Mouse (Mus musculus) myocyte (in vitro differentiated cells): Measurements from ENCODE around the gene Gm47841. TPM values are rescaled to one million over a fixed set of nuclear protein-coding genes. Genes with fewer than 3 reads are reported as not detected.

Experiments
- H3K27me3 ChIP-seq: one replicate; pipeline ENCODE4 v1.6.1; 2011; ENCODE audit not compliant: control insufficient read depth, insufficient read depth, insufficient read length
- H3K36me3 ChIP-seq: one replicate; pipeline ENCODE4 v1.6.1; 2011; ENCODE audit not compliant: control insufficient read depth, insufficient read depth
- H3K4me2 ChIP-seq: one replicate; pipeline ENCODE4 v1.6.1; 2011; ENCODE audit warnings: low read depth, control low read depth
- H3K4me3 ChIP-seq: one replicate; pipeline ENCODE4 v1.5.1; 2011; ENCODE audit warnings: mild to moderate bottlenecking, control low read depth, moderate library complexity
- H3K79me2 ChIP-seq: one replicate; pipeline ENCODE4 v1.6.1; 2011; ENCODE audit not compliant: control insufficient read depth, insufficient read depth
- H3ac ChIP-seq: one replicate; pipeline ENCODE4 v1.6.1; 2011; ENCODE audit not compliant: control insufficient read depth, insufficient read length
- CEBPB ChIP-seq: IDR thresholded peaks from 2 replicates; pipeline ENCODE4 v1.6.1; 2011; ENCODE audit warnings: mild to moderate bottlenecking, moderate library complexity; ENCODE audit not compliant: poor library complexity, insufficient read depth, severe bottlenecking
- E2F4 ChIP-seq: IDR thresholded peaks from one replicate; pipeline ENCODE4 v1.6.1; 2011; ENCODE audit warnings: mild to moderate bottlenecking, control low read depth, moderate library complexity; ENCODE audit not compliant: insufficient read depth
- MAX ChIP-seq: IDR thresholded peaks from one replicate; pipeline ENCODE4 v1.6.1; 2011; ENCODE audit warnings: low read depth, mild to moderate bottlenecking, control low read depth
- MYOD1 ChIP-seq, 3 experiments: IDR thresholded peaks; one replicate each; pipeline ENCODE4 v1.6.1; 2011; ENCODE audit warnings: control low read depth in 2 of 3, low read depth in 2 of 3, mild to moderate bottlenecking in 2 of 3, moderate library complexity in 1 of 3; ENCODE audit not compliant: insufficient read length in 2 of 3, control insufficient read depth in 1 of 3
- MYOG ChIP-seq, 3 experiments: IDR thresholded peaks; one replicate each; pipeline ENCODE4 v1.6.1; 2011; ENCODE audit warnings: control low read depth in 2 of 3, low read depth in 2 of 3, mild to moderate bottlenecking in 2 of 3; ENCODE audit not compliant: insufficient read length in 2 of 3, control insufficient read depth in 1 of 3, insufficient read depth in 1 of 3
- POLR2A ChIP-seq: IDR thresholded peaks from one replicate; pipeline ENCODE4 v1.6.1; 2011; ENCODE audit warnings: low read depth, mild to moderate bottlenecking, control low read depth, moderate library complexity; ENCODE audit not compliant: insufficient read length
- POLR2AphosphoS2 ChIP-seq: IDR thresholded peaks from one replicate; pipeline ENCODE4 v1.6.1; 2011; ENCODE audit warnings: low read depth, control low read depth; ENCODE audit not compliant: insufficient read length
- REST ChIP-seq: IDR thresholded peaks from one replicate; pipeline ENCODE4 v1.6.1; 2011; ENCODE audit warnings: mild to moderate bottlenecking, control low read depth, moderate library complexity; ENCODE audit not compliant: insufficient read depth, insufficient read length
- SRF ChIP-seq: IDR thresholded peaks from one replicate; pipeline ENCODE4 v1.6.1; 2011; ENCODE audit warnings: low read depth; ENCODE audit not compliant: control insufficient read depth, insufficient read length
- TCF12 ChIP-seq: IDR thresholded peaks from one replicate; pipeline ENCODE4 v1.6.1; 2011; ENCODE audit warnings: mild to moderate bottlenecking, control low read depth; ENCODE audit not compliant: poor library complexity, insufficient read depth, severe bottlenecking
- TCF3 ChIP-seq: IDR thresholded peaks from one replicate; pipeline ENCODE4 v1.6.1; 2011; ENCODE audit warnings: low read depth, control low read depth; ENCODE audit not compliant: insufficient read length
- USF1 ChIP-seq: IDR thresholded peaks from one replicate; pipeline ENCODE4 v1.6.1; 2011; ENCODE audit warnings: low read depth, mild to moderate bottlenecking, control low read depth, moderate library complexity
- polyA plus RNA-seq: library from polyadenylated mRNA; unstranded; fragments of >200 nt; fragmentation: generic; extraction: Trizol; gene quantifications from one replicate; pipeline ENCODE4 v1.2.1, GENCODE M21; 2012; ENCODE audit warnings: missing spikeins

Gene Gm47841
- polyA plus RNA-seq, 1 experiment: not detected

DNA sequence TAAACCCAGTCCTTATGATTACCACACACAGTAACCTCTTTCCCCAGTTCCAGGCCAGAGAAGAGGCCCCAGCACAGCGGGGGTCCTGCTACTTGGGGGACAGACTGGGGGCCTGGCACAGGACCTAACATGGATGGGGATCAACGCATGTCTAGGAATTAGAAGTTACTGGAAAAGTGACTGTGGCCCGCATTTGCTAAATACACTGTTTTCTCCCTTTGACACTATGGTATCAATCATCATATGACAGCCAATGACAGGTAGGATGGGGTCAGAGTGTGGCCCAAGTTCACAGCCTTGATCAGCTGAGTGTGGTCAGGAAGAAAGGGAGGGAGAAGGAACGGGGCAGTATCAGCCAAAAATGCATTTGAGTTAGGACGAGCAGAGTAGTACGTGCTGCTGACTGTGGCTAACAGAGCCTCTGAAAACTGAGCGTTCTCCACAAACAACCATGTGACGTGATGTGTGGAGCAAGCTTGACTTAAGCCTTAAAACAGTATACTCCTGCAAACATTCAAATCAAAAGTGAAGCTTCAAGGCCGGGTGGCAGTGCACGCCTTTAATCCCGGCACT, 13.2 kb upstream of the Gm47841 start:
- Histone ChIP-seq H3K36me3 (no peaks in the 10 kb centered on the region), H3K79me2 (no peaks in the 10 kb centered on the region), H3ac (no peak overlapping the region), H3K4me3 (no peak overlapping the region), H3K27me3 (peaks cover 73% of the 10 kb centered on the region), H3K4me2 (no peak overlapping the region)
- no peak for TF ChIP-seq CEBPB
- TF ChIP-seq TCF3: no peak
- TF ChIP-seq TCF12: no peak
- no peak for TF ChIP-seq USF1
- no peak for TF ChIP-seq E2F4
- no peak for TF ChIP-seq MYOD1 (IDR thresholded peaks at IDR 0.05; ENCODE audit: control insufficient read depth in 1 of 3, insufficient read length in 2 of 3, low read depth in 2 of 3)
- TF ChIP-seq REST: no peak

DNA sequence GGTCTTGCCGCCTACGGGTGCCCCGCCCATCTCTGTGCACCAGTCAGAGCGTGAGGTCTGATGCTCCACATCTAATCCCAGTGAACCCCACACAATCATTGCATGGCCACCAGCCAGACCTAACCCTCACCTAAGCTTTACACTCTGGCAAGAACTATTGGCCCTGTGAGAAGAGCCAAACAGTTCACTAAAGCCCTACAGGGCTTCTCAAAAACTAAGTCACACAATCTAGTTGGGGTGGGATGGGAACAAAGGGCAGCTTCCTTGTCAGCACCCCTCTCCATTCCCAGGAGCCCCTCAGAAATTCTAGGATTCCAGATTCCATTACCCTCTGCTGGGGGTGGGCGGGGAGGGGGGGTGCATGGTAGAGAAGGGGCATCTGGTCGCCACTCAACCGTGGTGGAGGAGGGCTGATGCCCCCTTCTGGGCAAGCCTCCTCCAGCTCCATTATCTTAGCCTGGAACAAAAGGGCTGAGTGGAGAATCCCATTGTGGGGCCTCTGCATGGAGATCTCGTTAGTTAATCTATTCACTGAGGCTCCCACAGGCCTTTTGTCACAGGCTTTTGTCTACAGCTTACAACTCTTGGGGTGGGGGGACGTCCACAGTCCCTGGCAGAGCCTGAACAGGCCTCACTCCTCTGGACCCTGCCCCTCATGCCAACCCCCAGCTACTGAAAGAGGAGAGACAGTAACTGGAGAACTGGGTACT, 12.5 kb upstream of the Gm47841 start:
- Histone ChIP-seq H3K27me3 (peaks cover 73% of the 10 kb centered on the region), H3K79me2 (no peaks in the 10 kb centered on the region), H3K4me2 (no peak overlapping the region), H3K4me3 (no peak overlapping the region), H3ac (no peak overlapping the region), H3K36me3 (no peaks in the 10 kb centered on the region)
- no peak for TF ChIP-seq MYOD1 (IDR thresholded peaks at IDR 0.05; ENCODE audit: control insufficient read depth in 1 of 3, insufficient read length in 2 of 3, low read depth in 2 of 3)
- no peak for TF ChIP-seq POLR2A
- TF ChIP-seq SRF: no peak
- no peak for TF ChIP-seq POLR2AphosphoS2
- TF ChIP-seq USF1: no peak
- no peak for TF ChIP-seq MAX
- no peak for TF ChIP-seq REST
- no peak for TF ChIP-seq CEBPB
- TF ChIP-seq TCF12: no peak
- no peak for TF ChIP-seq E2F4
- TF ChIP-seq MYOG (IDR thresholded peaks at IDR 0.05; ENCODE audit: control insufficient read depth in 1 of 3, insufficient read depth in 1 of 3, insufficient read length in 2 of 3, low read depth in 2 of 3): no peak
- no peak for TF ChIP-seq TCF3

DNA sequence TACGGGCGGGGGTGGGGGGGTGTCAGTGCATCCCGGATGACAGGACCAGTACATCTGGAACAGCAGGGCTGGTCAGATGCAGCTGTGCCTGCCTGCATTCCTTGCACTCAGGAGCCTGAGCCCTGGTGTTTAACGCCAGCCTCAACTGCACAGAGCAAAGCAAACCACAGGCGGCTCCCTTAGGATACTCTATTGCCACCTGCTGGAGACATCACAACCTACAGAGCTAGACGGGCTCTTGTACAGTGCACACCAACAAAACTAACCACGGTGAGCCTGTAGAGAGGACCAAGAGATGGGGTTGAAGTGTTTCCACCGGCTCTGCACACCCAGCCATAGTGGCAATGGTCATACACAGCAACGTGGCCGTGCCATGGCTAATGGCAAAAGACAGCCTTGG, 9.0 kb upstream of the Gm47841 start:
- Histone ChIP-seq H3K79me2 (no peaks in the 10 kb centered on the region), H3ac (no peak overlapping the region), H3K27me3 (peaks cover 44% of the 10 kb centered on the region), H3K4me3 (no peak overlapping the region), H3K36me3 (no peaks in the 10 kb centered on the region), H3K4me2 (no peak overlapping the region)
- TF ChIP-seq E2F4 (no peak), MAX (no peak), USF1 (no peak), CEBPB (no peak), MYOD1 (IDR thresholded peaks at IDR 0.05; ENCODE audit: control insufficient read depth in 1 of 3, insufficient read length in 2 of 3, low read depth in 2 of 3) (no peak), POLR2AphosphoS2 (no peak), SRF (no peak), TCF3 (no peak), REST (no peak), TCF12 (no peak), MYOG (IDR thresholded peaks at IDR 0.05; ENCODE audit: control insufficient read depth in 1 of 3, insufficient read depth in 1 of 3, insufficient read length in 2 of 3, low read depth in 2 of 3) (no peak)

- H3K36me3 ChIP-seq: no peaks in the 10 kb centered on the region
- no peak overlapping the region for H3ac ChIP-seq
- no peak overlapping the region for H3K4me2 ChIP-seq
- no peak for TF ChIP-seq TCF3
- TF ChIP-seq TCF12: no peak
- TF ChIP-seq POLR2A: no peak
- TF ChIP-seq MYOD1 (IDR thresholded peaks at IDR 0.05; ENCODE audit: control insufficient read depth in 1 of 3, insufficient read length in 2 of 3, low read depth in 2 of 3): no peak
- TF ChIP-seq E2F4: no peak
- H3K79me2 ChIP-seq: no peaks in the 10 kb centered on the region
- peaks cover 47% of the 10 kb centered on the region for H3K27me3 ChIP-seq
- H3K4me3 ChIP-seq: no peak overlapping the region
Observed at GRCm38 (mm10) chr15:101054541-101054940, 7.3 kb upstream of the Gm47841 start.

DNA sequence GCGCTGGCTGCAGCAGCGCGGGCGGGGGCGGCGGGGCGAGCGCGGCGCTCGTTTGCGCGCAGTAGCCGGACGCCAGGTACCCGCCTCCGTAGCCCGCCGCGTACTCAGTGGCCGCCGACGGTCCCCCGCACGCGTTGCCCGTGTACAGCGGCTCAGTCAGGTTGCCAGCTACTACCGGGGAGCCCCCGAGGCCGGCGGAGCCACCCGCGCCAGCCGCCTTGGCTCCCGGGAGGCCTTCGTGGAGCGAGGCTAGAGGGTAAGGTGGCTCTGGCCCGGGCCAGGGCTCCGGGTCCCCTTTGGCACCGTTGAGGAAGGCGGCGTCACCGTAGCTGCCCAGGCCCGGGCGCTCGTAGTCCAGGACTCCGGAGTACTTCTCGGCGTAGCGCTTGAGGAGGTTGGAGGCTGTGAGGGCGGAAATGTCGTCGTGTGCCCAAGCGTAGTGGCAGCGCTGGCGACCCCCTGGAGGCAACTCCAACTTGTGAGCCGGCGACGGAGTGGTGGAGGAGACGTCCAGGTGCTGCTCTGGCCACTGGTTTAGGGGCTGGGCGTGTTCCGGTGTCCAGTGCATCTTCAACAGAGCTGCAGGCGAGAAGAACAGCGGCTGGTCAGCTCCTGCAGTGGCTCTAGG, 6.7 kb upstream of the Gm47841 start:
- H3K27me3 ChIP-seq: peaks cover 47% of the 10 kb centered on the region
- H3K4me2 ChIP-seq: no peak overlapping the region
- no peak overlapping the region for H3K4me3 ChIP-seq
- no peak overlapping the region for H3ac ChIP-seq
- H3K79me2 ChIP-seq: no peaks in the 10 kb centered on the region
- no peaks in the 10 kb centered on the region for H3K36me3 ChIP-seq
- TF ChIP-seq E2F4 (no peak), MYOD1 (IDR thresholded peaks at IDR 0.05; ENCODE audit: control insufficient read depth in 1 of 3, insufficient read length in 2 of 3, low read depth in 2 of 3) (no peak), REST (no peak), MAX (no peak), POLR2AphosphoS2 (no peak), MYOG (IDR thresholded peaks at IDR 0.05; ENCODE audit: control insufficient read depth in 1 of 3, insufficient read depth in 1 of 3, insufficient read length in 2 of 3, low read depth in 2 of 3) (no peak), SRF (no peak), TCF12 (no peak), USF1 (no peak), TCF3 (no peak), CEBPB (no peak), POLR2A (no peak)
